Mouse (Mus musculus): ENCODE results near the gene Otop3. TPM values are rescaled to one million over a fixed set of nuclear protein-coding genes. Genes with fewer than 3 reads are reported as not detected.
"Not testable (repeated sequence)": the region's sequence is repeated elsewhere in the genome, so short reads cannot be mapped to it uniquely, and the experiment has no call there.

The Otop3 gene
- polyA plus RNA-seq, 1 experiment from 2014 or later: 0.55 TPM

GRCm38 (mm10) chr11:115382891-115383290, 48.4 kb downstream of the Otop3 start:
- no peaks in the 10 kb centered on the region for H3K27me3 ChIP-seq (replicated peaks)
- H3K9me3 ChIP-seq: no peaks in the 10 kb centered on the region
- H3K36me3 ChIP-seq: no peaks in the 10 kb centered on the region
- peak overlapping the region; percentile 80 for H3K4me3 ChIP-seq
- 20% methylated on average over 5 of the region's 5 CpGs for WGBS
- H3K27ac ChIP-seq: no peak overlapping the region
- peak overlapping the region; percentile 84 for H3K4me2 ChIP-seq (replicated peaks)
- H3K4me1 ChIP-seq: peaks cover 42% of the 10 kb centered on the region
- no peak for ATAC-seq (ENCODE audit: low FRiP score, low read depth)
- peak overlapping the region; percentile 93 for H3K9ac ChIP-seq

- H3K9ac ChIP-seq: peak overlapping the region; percentile 93
- H3K4me1 ChIP-seq: peaks cover 42% of the 10 kb centered on the region
- H3K27ac ChIP-seq: no peak overlapping the region
- H3K9me3 ChIP-seq: no peaks in the 10 kb centered on the region
- no peak for ATAC-seq (ENCODE audit: low FRiP score, low read depth)
- H3K36me3 ChIP-seq: no peaks in the 10 kb centered on the region
- WGBS: 50% methylated on average over 16 of the region's 16 CpGs
- H3K4me2 ChIP-seq (replicated peaks): peak overlapping the region; percentile 84
- peak overlapping the region; percentile 80 for H3K4me3 ChIP-seq
- H3K27me3 ChIP-seq (replicated peaks): no peaks in the 10 kb centered on the region
Measured at GRCm38 (mm10) chr11:115383701-115384474, 49.4 kb downstream of the Otop3 start.

GRCm38 (mm10) chr11:115384587-115384986, 50.1 kb downstream of the Otop3 start:
- Histone ChIP-seq H3K4me1 (peaks cover 42% of the 10 kb centered on the region), H3K4me2 (replicated peaks) (peak overlapping the region; percentile 84), H3K27me3 (replicated peaks) (no peaks in the 10 kb centered on the region), H3K36me3 (peaks cover under 1% of the 10 kb centered on the region; the same call in 1 of the 2 replicates), H3K9ac (0 out of 2 replicates have a peak overlapping the region, but pooled peaks have one; percentile 93), H3K4me3 (no peak overlapping the region), H3K9me3 (no peaks in the 10 kb centered on the region), H3K27ac (no peak overlapping the region)
- no peak for ATAC-seq (ENCODE audit: low FRiP score, low read depth)
- WGBS: 77% methylated on average over 5 of the region's 5 CpGs

GRCm38 (mm10) chr11:115386859-115387258, 52.3 kb downstream of the Otop3 start:
- not testable (repeated sequence) for H3K4me2 ChIP-seq (replicated peaks); H3K4me3 ChIP-seq; H3K9ac ChIP-seq; ATAC-seq (ENCODE audit: low FRiP score, low read depth); H3K27me3 ChIP-seq (replicated peaks); H3K9me3 ChIP-seq
- Histone ChIP-seq H3K4me1 (peaks cover 37% of the 10 kb centered on the region), H3K27ac (0 out of 2 replicates have a peak overlapping the region, but pooled peaks have one; percentile 43), H3K36me3 (peaks cover 21% of the 10 kb centered on the region)
- 90% methylated on average over 3 of the region's 3 CpGs for WGBS

GRCm38 (mm10) chr11:115391358-115391757, 56.8 kb downstream of the Otop3 start:
- Histone ChIP-seq H3K4me1 (no peaks in the 10 kb centered on the region), H3K27me3 (replicated peaks) (no peaks in the 10 kb centered on the region), H3K4me2 (replicated peaks) (no peak overlapping the region), H3K36me3 (peaks cover 60% of the 10 kb centered on the region), H3K9me3 (no peaks in the 10 kb centered on the region), H3K4me3 (no peak overlapping the region), H3K9ac (no peak overlapping the region), H3K27ac (no peak overlapping the region)
- 94% methylated on average over 7 of the region's 7 CpGs for WGBS
- no peak for ATAC-seq (ENCODE audit: low FRiP score, low read depth)

- Histone ChIP-seq H3K4me3 (no peak overlapping the region), H3K4me1 (no peaks in the 10 kb centered on the region), H3K36me3 (peaks cover 64% of the 10 kb centered on the region), H3K27ac (no peak overlapping the region), H3K9me3 (no peaks in the 10 kb centered on the region), H3K9ac (0 out of 2 replicates have a peak overlapping the region, but pooled peaks have one; percentile 13), H3K27me3 (replicated peaks) (no peaks in the 10 kb centered on the region), H3K4me2 (replicated peaks) (no peak overlapping the region)
- ATAC-seq (ENCODE audit: low FRiP score, low read depth): no peak
- 62% methylated on average over 34 of the region's 34 CpGs for WGBS
Measured at GRCm38 (mm10) chr11:115393721-115394325, 59.3 kb downstream of the Otop3 start.

Other genes starting within 250 kb of the Otop3 start
- gene Rab37, start 243.3 kb upstream of the Otop3 start, polyA plus RNA-seq (2016; fragmentation: Nextera tagmentation; extraction: Ambion mirVana): 2.0 and 3.5 TPM in 2 replicates
- 0.61 TPM in 1 of 2 replicates, not detected in the other for gene Cd300lf, start 200.7 kb upstream of the Otop3 start, polyA plus RNA-seq (2016; fragmentation: Nextera tagmentation; extraction: Ambion mirVana)
- 36.7 and 41.1 TPM in 2 replicates for gene Slc9a3r1, start 171.4 kb upstream of the Otop3 start, polyA plus RNA-seq (2016; fragmentation: Nextera tagmentation; extraction: Ambion mirVana)
- gene Tmem104, start 147.2 kb upstream of the Otop3 start, polyA plus RNA-seq (2016; fragmentation: Nextera tagmentation; extraction: Ambion mirVana): 8.6 and 9.7 TPM in 2 replicates
- gene Nat9, start 146.9 kb upstream of the Otop3 start, polyA plus RNA-seq (2016; fragmentation: Nextera tagmentation; extraction: Ambion mirVana): 19.7 and 20.3 TPM in 2 replicates
- gene Grin2c, start 67.5 kb upstream of the Otop3 start, polyA plus RNA-seq (2016; fragmentation: Nextera tagmentation; extraction: Ambion mirVana): 0.96 and 1.0 TPM in 2 replicates
- 16.4 and 18.9 TPM in 2 replicates for gene Fdxr, start 57.7 kb upstream of the Otop3 start, polyA plus RNA-seq (2016; fragmentation: Nextera tagmentation; extraction: Ambion mirVana)
- 0.34 and 0.46 TPM in 2 replicates for gene Fads6, start 37.1 kb upstream of the Otop3 start, polyA plus RNA-seq (2016; fragmentation: Nextera tagmentation; extraction: Ambion mirVana)
- not detected in 2 replicates for gene Otop2, start 27.6 kb upstream of the Otop3 start, polyA plus RNA-seq (2016; fragmentation: Nextera tagmentation; extraction: Ambion mirVana)
- 0.08 and 0.28 TPM in 2 replicates for gene Ush1g, start 12.7 kb upstream of the Otop3 start, polyA plus RNA-seq (2016; fragmentation: Nextera tagmentation; extraction: Ambion mirVana)
- 28.9 and 30.3 TPM in 2 replicates for gene Hid1, start 33.0 kb downstream of the Otop3 start, polyA plus RNA-seq (2016; fragmentation: Nextera tagmentation; extraction: Ambion mirVana)
- 30.0 and 30.1 TPM in 2 replicates for gene Cdr2l, start 47.2 kb downstream of the Otop3 start, polyA plus RNA-seq (2016; fragmentation: Nextera tagmentation; extraction: Ambion mirVana)
- gene Mrpl58, start 69.0 kb downstream of the Otop3 start, polyA plus RNA-seq (2016; fragmentation: Nextera tagmentation; extraction: Ambion mirVana): 193 and 199 TPM in 2 replicates
- 890 and 895 TPM in 2 replicates for gene Atp5h, start 85.2 kb downstream of the Otop3 start, polyA plus RNA-seq (2016; fragmentation: Nextera tagmentation; extraction: Ambion mirVana)
- gene Kctd2, start 85.4 kb downstream of the Otop3 start, polyA plus RNA-seq (2016; fragmentation: Nextera tagmentation; extraction: Ambion mirVana): 29.7 and 29.9 TPM in 2 replicates
- not detected in 2 replicates for gene Trim80, start 105.8 kb downstream of the Otop3 start, polyA plus RNA-seq (2016; fragmentation: Nextera tagmentation; extraction: Ambion mirVana)
- 0.09 and 0.14 TPM in 2 replicates for gene Slc16a5, start 127.7 kb downstream of the Otop3 start, polyA plus RNA-seq (2016; fragmentation: Nextera tagmentation; extraction: Ambion mirVana)
- gene Armc7, start 140.9 kb downstream of the Otop3 start, polyA plus RNA-seq (2016; fragmentation: Nextera tagmentation; extraction: Ambion mirVana): 12.9 and 13.1 TPM in 2 replicates
- gene Nt5c, start 157.1 kb downstream of the Otop3 start, polyA plus RNA-seq (2016; fragmentation: Nextera tagmentation; extraction: Ambion mirVana): 84.8 and 87.1 TPM in 2 replicates
- gene Jpt1, start 179.7 kb downstream of the Otop3 start, polyA plus RNA-seq (2016; fragmentation: Nextera tagmentation; extraction: Ambion mirVana): 999 and 1,042 TPM in 2 replicates
- 1,184 and 1,219 TPM in 2 replicates for gene Sumo2, start 201.5 kb downstream of the Otop3 start, polyA plus RNA-seq (2016; fragmentation: Nextera tagmentation; extraction: Ambion mirVana)
- gene Nup85, start 229.7 kb downstream of the Otop3 start, polyA plus RNA-seq (2016; fragmentation: Nextera tagmentation; extraction: Ambion mirVana): 141 and 143 TPM in 2 replicates

All from neural tube, embryonic 12.5 days (tissue).